Mouse (Mus musculus): ENCODE measurements at regions not wholly inside any gene's neighbourhood (a gene's known extent, or its start where the extent isn't known, plus 50 kb on each side); places are given as distances from the start of the nearest gene placed in this dataset.
A peak's percentile ranks its signal among the peaks of the same experiment; 100 is the strongest.

- DNase-seq (ENCODE audit: low spot score in 2 of 2), result no peak
- intact Hi-C loops (cut with DNase I), result no loop called here
Observed at GRCm38 (mm10) chr3:143369002-143369401, 487.2 kb upstream of the Pkn2 start.

- no peak for DNase-seq (ENCODE audit: low spot score in 2 of 2)
Observed at GRCm38 (mm10) chr3:143340032-143340431, 458.2 kb upstream of the Pkn2 start.

GRCm38 (mm10) chr3:143333339-143333738, 451.5 kb upstream of the Pkn2 start:
- intact Hi-C loops (cut with DNase I), result no loop called here
- no peak for DNase-seq (ENCODE audit: low spot score in 2 of 2)

More at GRCm38 (mm10) chr3:143340032-143340431, 458.2 kb upstream of the Pkn2 start:
- intact Hi-C loops (cut with DNase I), result no loop called here

GRCm38 (mm10) chr3:143328521-143328920, 446.7 kb upstream of the Pkn2 start:
- intact Hi-C loops (cut with DNase I), result no loop called here
- DNase-seq (ENCODE audit: low spot score in 2 of 2), result no peak

GRCm38 (mm10) chr3:143327652-143328051, 445.8 kb upstream of the Pkn2 start:
- intact Hi-C loops (cut with DNase I), result no loop called here
- no peak for DNase-seq (ENCODE audit: low spot score in 2 of 2)

- intact Hi-C loops (cut with DNase I), result loop anchor here (2.0 to 10.0 kb wide), 5 partner anchors 28 to 418 kb away; no protein-coding TSS in a partner anchor
- peak; percentile 80 to 85 for DNase-seq (ENCODE audit: low spot score in 2 of 2)
Observed at GRCm38 (mm10) chr3:143316457-143316856, 434.7 kb upstream of the Pkn2 start.

- DNase-seq (ENCODE audit: low spot score in 2 of 2), result peak; percentile 28 to 32
Observed at GRCm38 (mm10) chr3:143291793-143292192, 410.0 kb upstream of the Pkn2 start.

GRCm38 (mm10) chr3:143264132-143264531, 382.3 kb upstream of the Pkn2 start:
- DNase-seq (ENCODE audit: low spot score in 2 of 2), result peak; percentile 58 to 60
- intact Hi-C loops (cut with DNase I), result loop anchor here (2.0 to 10.0 kb wide), 2 partner anchors 53 to 331 kb away; no protein-coding TSS in a partner anchor

More at GRCm38 (mm10) chr3:143291793-143292192, 410.0 kb upstream of the Pkn2 start:
- intact Hi-C loops (cut with DNase I), result no loop called here

GRCm38 (mm10) chr3:143252643-143253042, 370.8 kb upstream of the Pkn2 start:
- intact Hi-C loops (cut with DNase I), result no loop called here
- DNase-seq (ENCODE audit: low spot score in 2 of 2), result no peak

GRCm38 (mm10) chr3:143252008-143252407, 370.2 kb upstream of the Pkn2 start:
- intact Hi-C loops (cut with DNase I), result no loop called here
- DNase-seq (ENCODE audit: low spot score in 2 of 2), result no peak

- intact Hi-C loops (cut with DNase I), result loop anchor here (5.0 to 10.0 kb wide), 2 partner anchors 482 to 965 kb away; partner anchors contain the start of gene Lmo4
- peak; percentile 20 to 26 for DNase-seq (ENCODE audit: low spot score in 2 of 2)
Observed at GRCm38 (mm10) chr3:143242691-143243090, 360.9 kb upstream of the Pkn2 start.

GRCm38 (mm10) chr3:143240545-143241383, 359.0 kb upstream of the Pkn2 start:
- intact Hi-C loops (cut with DNase I), result loop anchor here (2.0 to 10.0 kb wide), 3 partner anchors 138 to 967 kb away; partner anchors contain the start of gene Lmo4
- DNase-seq (ENCODE audit: low spot score in 2 of 2), result peak; percentile 9 to 24

- peak; percentile 19 to 35 for DNase-seq (ENCODE audit: low spot score in 2 of 2)
- intact Hi-C loops (cut with DNase I), result no loop called here
Observed at GRCm38 (mm10) chr3:143238546-143238945, 356.7 kb upstream of the Pkn2 start.

- intact Hi-C loops (cut with DNase I), result no loop called here
Observed at GRCm38 (mm10) chr3:143223999-143224729, 342.4 kb upstream of the Pkn2 start.

GRCm38 (mm10) chr3:143193263-143193970, 311.6 kb upstream of the Pkn2 start:
- intact Hi-C loops (cut with DNase I), result no loop called here
- no peak for DNase-seq (ENCODE audit: low spot score in 2 of 2)

More at GRCm38 (mm10) chr3:143223999-143224729, 342.4 kb upstream of the Pkn2 start:
- DNase-seq (ENCODE audit: low spot score in 2 of 2), result no peak

GRCm38 (mm10) chr3:143188931-143189330, 307.1 kb upstream of the Pkn2 start:
- intact Hi-C loops (cut with DNase I), result no loop called here
- DNase-seq (ENCODE audit: low spot score in 2 of 2), result no peak

- peak; percentile 51 to 59 for DNase-seq (ENCODE audit: low spot score in 2 of 2)
- intact Hi-C loops (cut with DNase I), result loop anchor here (10.0 kb wide), 1 partner anchor 141 kb away; no protein-coding TSS in a partner anchor
Observed at GRCm38 (mm10) chr3:143173971-143174370, 292.2 kb upstream of the Pkn2 start.

GRCm38 (mm10) chr3:143162444-143162843, 280.6 kb upstream of the Pkn2 start:
- no peak for DNase-seq (ENCODE audit: low spot score in 2 of 2)
- intact Hi-C loops (cut with DNase I), result no loop called here

- intact Hi-C loops (cut with DNase I), result no loop called here
- no peak for DNase-seq (ENCODE audit: low spot score in 2 of 2)
Observed at GRCm38 (mm10) chr3:143161993-143162392, 280.2 kb upstream of the Pkn2 start.

GRCm38 (mm10) chr3:143158568-143158967, 276.8 kb upstream of the Pkn2 start:
- intact Hi-C loops (cut with DNase I), result no loop called here

More at GRCm38 (mm10) chr3:143158568-143158967, 276.8 kb upstream of the Pkn2 start:
- no peak for DNase-seq (ENCODE audit: low spot score in 2 of 2)

Measured in left cerebral cortex, postnatal 36 days (tissue).